In the genomic region with DNA sequence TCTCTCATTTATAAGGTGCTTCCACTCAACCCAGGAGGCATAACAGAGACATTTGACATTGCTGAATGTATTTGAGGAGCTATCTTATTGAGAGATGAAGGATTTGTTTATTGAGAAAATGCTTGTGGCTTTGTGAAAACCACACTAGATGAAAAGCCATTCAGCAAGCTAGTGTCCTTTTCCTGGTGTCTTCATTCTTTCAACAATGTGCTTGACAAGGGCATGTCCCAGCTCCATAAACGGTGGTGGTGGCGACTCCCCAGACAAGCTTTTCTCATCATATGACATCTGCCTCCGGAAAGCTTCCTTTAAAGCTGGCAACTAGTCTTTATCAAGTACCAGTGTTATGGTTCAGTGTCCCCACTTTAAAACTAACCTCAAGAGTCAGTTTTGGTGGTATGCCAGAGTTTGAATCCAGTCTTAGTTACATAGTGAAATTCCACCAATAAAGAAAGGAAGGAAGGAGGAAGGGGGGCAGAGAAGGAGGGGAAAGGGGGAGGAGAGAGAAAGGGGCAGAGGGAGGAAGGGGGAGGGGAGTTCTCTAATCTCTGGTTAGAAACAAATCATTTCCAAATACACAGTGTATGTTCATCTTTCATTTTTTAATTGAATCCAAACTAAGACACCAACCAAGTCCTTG, we compare ENCODE assay signal across 9 mouse cellular contexts. TPM values are rescaled to one million over a fixed set of nuclear protein-coding genes. Genes with fewer than 3 reads are reported as not detected.
DNase-seq lines count a peak whose midpoint lies in the region; ATAC-seq lines count a peak whose summit lies in the region.
"Had no signal": no experiment of that assay in that cellular context is flagged by ENCODE, and none has a peak within 500 bp of the region (broad histone marks: within the 10 kb centered on the region; RNA-seq: fewer than 3 reads in every experiment).

A gene (plus strand): TSS at position 590 of the 640 bp plus-strand sequence.

- 50% methylated on average over 3 of the region's 3 CpGs for WGBS in heart, embryonic 11.5 days (ENCODE audit: insufficient replicate concordance)
- 72% methylated on average over 3 of the region's 3 CpGs for WGBS in hindbrain, embryonic 11.5 days
- WGBS in macrophage (ENCODE audit: missing documents) = 47% methylated on average over 3 of the region's 3 CpGs

- H3K4me1 ChIP-seq in heart, embryonic 11.5 days (ENCODE audit: control insufficient read depth, insufficient read depth, low read length) = 0 out of 2 replicates have a peak, but pooled peaks cover 5% of the 10 kb centered on the region
- H3K4me1 ChIP-seq in hindbrain, embryonic 11.5 days (replicated peaks; ENCODE audit: control insufficient read depth, insufficient read depth, low read length) = peaks cover 5% of the 10 kb centered on the region

- H3K36me3 ChIP-seq in heart, embryonic 11.5 days (ENCODE audit: control insufficient read depth, insufficient read depth, low read length) = no peaks in the 10 kb centered on the region
- no peaks in the 10 kb centered on the region for H3K36me3 ChIP-seq in hindbrain, embryonic 11.5 days (ENCODE audit: control insufficient read depth, insufficient read depth, low read length)
- no peaks in the 10 kb centered on the region for H3K36me3 ChIP-seq in macrophage (ENCODE audit: inconsistent target)

- 0 out of 2 replicates have a peak within 1 kb of the TSS, but pooled peaks have one; percentile 74 for H3K27ac ChIP-seq in heart, embryonic 11.5 days (ENCODE audit: low read depth, low read length)
- no peak within 1 kb of the TSS for H3K27ac ChIP-seq in hindbrain, embryonic 11.5 days (ENCODE audit: low read depth, low read length)
- H3K27ac ChIP-seq in macrophage = no peak within 1 kb of the TSS

- intact Hi-C loops in heart, postnatal 14 days (cut with DNase I) = no loop called here

- no peaks in the 10 kb centered on the region for H3K9me3 ChIP-seq in heart, embryonic 11.5 days (replicated peaks; ENCODE audit: control insufficient read depth, low read length)
- no peaks in the 10 kb centered on the region for H3K9me3 ChIP-seq in hindbrain, embryonic 11.5 days (ENCODE audit: control insufficient read depth, low read length)

- peak within 1 kb of the TSS; percentile 64 for H3K4me3 ChIP-seq in heart, embryonic 11.5 days (ENCODE audit: low read depth, low read length)
- peak within 1 kb of the TSS; percentile 50 for H3K4me3 ChIP-seq in hindbrain, embryonic 11.5 days (ENCODE audit: low read depth, low read length)
- H3K4me3 ChIP-seq in macrophage (ENCODE audit: inconsistent target) = peak within 1 kb of the TSS; percentile 43

- peak within 1 kb of the TSS; percentile 75; the same call in 1 of the 2 replicates for H3K9ac ChIP-seq in heart, embryonic 11.5 days (ENCODE audit: low read depth, low read length)
- H3K9ac ChIP-seq in hindbrain, embryonic 11.5 days (ENCODE audit: low read depth, low read length) = peak within 1 kb of the TSS; percentile 34; the same call in 1 of the 2 replicates

- H3K4me2 ChIP-seq in heart, embryonic 11.5 days = peak within 1 kb of the TSS; percentile 98
- H3K4me2 ChIP-seq in hindbrain, embryonic 11.5 days (replicated peaks; ENCODE audit: low read depth, low read length) = peak within 1 kb of the TSS; percentile 94

- ATAC-seq in heart, embryonic 11.5 days (replicated peaks; ENCODE audit: insufficient number of reproducible peaks, low FRiP score, low TSS enrichment) = no peak
- ATAC-seq in hindbrain, embryonic 11.5 days (ENCODE audit: low FRiP score) = no peak

- H3K79me2 ChIP-seq in macrophage (ENCODE audit: inconsistent target) = no peaks in the 10 kb centered on the region

- H3K27me3 ChIP-seq in heart, embryonic 11.5 days (ENCODE audit: control insufficient read depth, insufficient read depth, low read length) = peaks cover 12% of the 10 kb centered on the region; the same call in 1 of the 2 replicates
- H3K27me3 ChIP-seq in hindbrain, embryonic 11.5 days (ENCODE audit: control insufficient read depth, insufficient read depth, low read length) = peaks cover 37% of the 10 kb centered on the region

- DNase-seq in heart, postnatal 14 days = no peak
- peak; percentile 70 for DNase-seq in Muller cell, postnatal 12 days (ENCODE audit: inconsistent ontology term)
- no peak for DNase-seq in hindbrain, embryonic 11.5 days (ENCODE audit: low spot score)
- DNase-seq in right cerebral cortex, adult 2 months (ENCODE audit: low spot score in 2 of 2) = no peak
- no peak for DNase-seq in yolk sac, embryonic 10.5 days (ENCODE audit: low spot score)
- DNase-seq in cerebellum, postnatal 4 days (ENCODE audit: low spot score in 2 of 2) = no peak
- DNase-seq: cerebellum, adult 11 months had no signal

RNA-seq across cellular contexts. Expression of the gene that starts here (rescaled TPM):
- polyA plus RNA-seq in heart, embryonic 11.5 days (2014; fragmentation: Nextera tagmentation; extraction: Ambion mirVana) = 9.3 and 9.8 TPM in 2 replicates
- total RNA-seq in heart, postnatal 14 days (2021) = 1 to 10 TPM; 2.4 to 2.9 TPM
- polyA plus RNA-seq in hindbrain, embryonic 11.5 days (2014; fragmentation: Nextera tagmentation; extraction: Ambion mirVana) = 0.36 and 0.86 TPM in 2 replicates
- 1 to 10 TPM in 9 of 26 experiments, under 1 TPM in 10, not detected in 7; 0.33 to 3.5 (median 0.92) TPM for total RNA-seq in macrophage (2018; cell fraction: chromatin; rRNA removed)
- total RNA-seq in macrophage (2018; cell fraction: cytosol; rRNA removed) = under 1 TPM; 0.12 to 0.73 (median 0.33) TPM
- total RNA-seq in macrophage (2018; cell fraction: nucleus; rRNA removed) = 1 to 10 TPM in 6 of 26 experiments, under 1 TPM in 11, not detected in 9; 0.32 to 2.7 (median 0.70) TPM
- 0.29 to 0.41 TPM (median 0.38 TPM) in 3 replicates for polyA plus RNA-seq in macrophage (2018)
